Mouse (Mus musculus) neural tube, embryonic 14.5 days (tissue): ENCODE measurements around the gene Cxcr5. TPM values are rescaled to one million over a fixed set of nuclear protein-coding genes. Genes with fewer than 3 reads are reported as not detected.

Source experiments
- ATAC-seq: fragments of 200-750 bp; cut with Nextera tagmentation; 2 replicates; pipeline ENCODE4 v1.8.0; 2017; ENCODE audit warnings: low read depth, mild to moderate bottlenecking, moderate TSS enrichment, moderate library complexity
- H3K27ac ChIP-seq: fragments of 300-500 bp; sonication (generic); 2 replicates; pipeline ENCODE4 v1.5.1; 2014; ENCODE audit warnings: low read depth, mild to moderate bottlenecking, control low read depth, low read length, moderate library complexity, mixed read lengths
- H3K27me3 ChIP-seq: fragments of 300-500 bp; sonication (generic); 2 replicates; pipeline ENCODE4 v1.6.1; 2014; ENCODE audit warnings: low read length; ENCODE audit not compliant: control insufficient read depth, insufficient read depth
- H3K36me3 ChIP-seq: fragments of 300-500 bp; sonication (generic); 2 replicates; pipeline ENCODE4 v1.6.1; 2014; ENCODE audit warnings: low read length, mixed read lengths; ENCODE audit not compliant: control insufficient read depth, insufficient read depth
- H3K4me1 ChIP-seq: fragments of 300-500 bp; sonication (generic); 2 replicates; pipeline ENCODE4 v1.6.1; 2014; ENCODE audit warnings: low read length; ENCODE audit not compliant: control insufficient read depth, insufficient read depth
- H3K4me2 ChIP-seq: fragments of 300-500 bp; sonication (generic); 2 replicates; pipeline ENCODE4 v1.6.1; 2014; ENCODE audit warnings: mild to moderate bottlenecking, low read depth, low read length, control low read depth
- H3K4me3 ChIP-seq: fragments of 300-500 bp; sonication (generic); 2 replicates; pipeline ENCODE4 v1.5.1; 2014; ENCODE audit warnings: low read depth, low read length, control low read depth, mixed read lengths
- H3K9ac ChIP-seq: fragments of 300-500 bp; sonication (generic); replicated peaks from 2 replicates; pipeline ENCODE4 v1.6.1; 2014; ENCODE audit warnings: low read depth, mild to moderate bottlenecking, control low read depth, low read length, mixed read lengths
- H3K9me3 ChIP-seq: fragments of 300-500 bp; sonication (generic); 2 replicates; pipeline ENCODE4 v1.6.1; 2016; ENCODE audit warnings: low read length; ENCODE audit not compliant: control insufficient read depth
- WGBS: fragments of 180-500 bp; shearing (Covaris S2); extraction: QIAGEN DNeasy Blood & Tissue Kit; methylation state at CpG from one replicate; pipeline ENCODE4 v1.1.7; 2014; 5-methylcytosine and 5-hydroxymethylcytosine counted together
- polyA plus RNA-seq: library from polyadenylated mRNA; unstranded; fragments of >200 nt; fragmentation: Nextera tagmentation; extraction: Ambion mirVana; gene quantifications from 2 replicates; pipeline ENCODE4 v1.2.1, GENCODE M21; 2014

The Cxcr5 gene
- polyA plus RNA-seq, 1 experiment from 2014 or later: not detected

- H3K36me3 ChIP-seq: no peaks in the 10 kb centered on the region
- no peak overlapping the region for H3K4me3 ChIP-seq
- no peaks in the 10 kb centered on the region for H3K9me3 ChIP-seq
- no peak for ATAC-seq
- 88% methylated on average over 5 of the region's 5 CpGs for WGBS
- no peaks in the 10 kb centered on the region for H3K27me3 ChIP-seq
- no peak overlapping the region for H3K4me2 ChIP-seq
- H3K9ac ChIP-seq: no peak overlapping the region
- H3K27ac ChIP-seq: no peak overlapping the region
- H3K4me1 ChIP-seq: 0 out of 2 replicates have a peak, but pooled peaks cover 7% of the 10 kb centered on the region
Measured at GRCm38 (mm10) chr9:44515891-44516290, 45.8 kb downstream of the Cxcr5 start.

GRCm38 (mm10) chr9:44515131-44515751 lies 46.4 kb downstream of the Cxcr5 start:
- Histone ChIP-seq H3K36me3 (no peaks in the 10 kb centered on the region), H3K4me1 (peaks cover 7% of the 10 kb centered on the region; the same call in 1 of the 2 replicates), H3K4me3 (no peak overlapping the region), H3K27me3 (no peaks in the 10 kb centered on the region), H3K27ac (no peak overlapping the region), H3K9ac (no peak overlapping the region), H3K9me3 (no peaks in the 10 kb centered on the region), H3K4me2 (no peak overlapping the region)
- ATAC-seq: no peak
- 72% methylated on average over 12 of the region's 12 CpGs for WGBS

- peaks cover 17% of the 10 kb centered on the region for H3K4me1 ChIP-seq
- WGBS: 93% methylated on average over 5 of the region's 5 CpGs
- no peak overlapping the region for H3K9ac ChIP-seq
- no peak overlapping the region for H3K4me2 ChIP-seq
- peaks cover 2% of the 10 kb centered on the region; the same call in 1 of the 2 replicates for H3K36me3 ChIP-seq
- H3K27me3 ChIP-seq: no peaks in the 10 kb centered on the region
- no peak for ATAC-seq
- H3K4me3 ChIP-seq: no peak overlapping the region
- no peaks in the 10 kb centered on the region for H3K9me3 ChIP-seq
- H3K27ac ChIP-seq: no peak overlapping the region
Measured at GRCm38 (mm10) chr9:44514147-44514546, 47.5 kb downstream of the Cxcr5 start.

GRCm38 (mm10) chr9:44513610-44514009 lies 48.1 kb downstream of the Cxcr5 start:
- no peaks in the 10 kb centered on the region for H3K9me3 ChIP-seq
- 80% methylated on average over 20 of the region's 20 CpGs for WGBS
- H3K4me2 ChIP-seq: no peak overlapping the region
- no peak overlapping the region for H3K27ac ChIP-seq
- H3K9ac ChIP-seq: no peak overlapping the region
- no peak overlapping the region for H3K4me3 ChIP-seq
- no peaks in the 10 kb centered on the region for H3K27me3 ChIP-seq
- no peak for ATAC-seq
- peaks cover 17% of the 10 kb centered on the region for H3K4me1 ChIP-seq
- peaks cover 7% of the 10 kb centered on the region; the same call in 1 of the 2 replicates for H3K36me3 ChIP-seq

GRCm38 (mm10) chr9:44513121-44513520 lies 48.6 kb downstream of the Cxcr5 start:
- Histone ChIP-seq H3K27me3 (no peaks in the 10 kb centered on the region), H3K4me1 (peaks cover 17% of the 10 kb centered on the region), H3K9me3 (no peaks in the 10 kb centered on the region), H3K4me2 (no peak overlapping the region), H3K4me3 (no peak overlapping the region), H3K36me3 (peaks cover 10% of the 10 kb centered on the region; the same call in 1 of the 2 replicates), H3K27ac (no peak overlapping the region), H3K9ac (no peak overlapping the region)
- WGBS: 89% methylated on average over 11 of the region's 11 CpGs
- no peak for ATAC-seq

GRCm38 (mm10) chr9:44512717-44513003 lies 49.0 kb downstream of the Cxcr5 start:
- Histone ChIP-seq H3K27me3 (no peaks in the 10 kb centered on the region), H3K4me3 (no peak overlapping the region), H3K27ac (no peak overlapping the region), H3K4me1 (peaks cover 17% of the 10 kb centered on the region), H3K4me2 (no peak overlapping the region), H3K9ac (no peak overlapping the region), H3K36me3 (peaks cover 11% of the 10 kb centered on the region), H3K9me3 (no peaks in the 10 kb centered on the region)
- ATAC-seq: no peak
- 73% methylated on average over 3 of the region's 3 CpGs for WGBS

GRCm38 (mm10) chr9:44511935-44512716 lies 49.6 kb downstream of the Cxcr5 start:
- Histone ChIP-seq H3K9ac (no peak overlapping the region), H3K9me3 (no peaks in the 10 kb centered on the region), H3K4me3 (no peak overlapping the region), H3K27ac (no peak overlapping the region), H3K27me3 (no peaks in the 10 kb centered on the region), H3K36me3 (peaks cover 15% of the 10 kb centered on the region), H3K4me1 (peaks cover 17% of the 10 kb centered on the region), H3K4me2 (no peak overlapping the region)
- 71% methylated on average over 9 of the region's 9 CpGs for WGBS
- ATAC-seq: no peak

- Histone ChIP-seq H3K27me3 (no peaks in the 10 kb centered on the region), H3K4me2 (no peak overlapping the region), H3K9me3 (no peaks in the 10 kb centered on the region), H3K27ac (peak overlapping the region; percentile 45; the same call in 1 of the 2 replicates), H3K36me3 (peaks cover 24% of the 10 kb centered on the region), H3K9ac (0 out of 2 replicates have a peak overlapping the region, but pooled peaks have one; percentile 11), H3K4me1 (peaks cover 17% of the 10 kb centered on the region), H3K4me3 (no peak overlapping the region)
- ATAC-seq: no peak
- WGBS: 83% methylated on average over 5 of the region's 5 CpGs
Measured at GRCm38 (mm10) chr9:44510872-44511601, 50.6 kb downstream of the Cxcr5 start.
